Mouse (Mus musculus): ENCODE measurements at regions not wholly inside any gene's neighbourhood (a gene's known extent, or its start where the extent isn't known, plus 50 kb on each side); places are given as distances from the start of the nearest gene placed in this dataset.
A peak's percentile ranks its signal among the peaks of the same experiment; 100 is the strongest.

DNA sequence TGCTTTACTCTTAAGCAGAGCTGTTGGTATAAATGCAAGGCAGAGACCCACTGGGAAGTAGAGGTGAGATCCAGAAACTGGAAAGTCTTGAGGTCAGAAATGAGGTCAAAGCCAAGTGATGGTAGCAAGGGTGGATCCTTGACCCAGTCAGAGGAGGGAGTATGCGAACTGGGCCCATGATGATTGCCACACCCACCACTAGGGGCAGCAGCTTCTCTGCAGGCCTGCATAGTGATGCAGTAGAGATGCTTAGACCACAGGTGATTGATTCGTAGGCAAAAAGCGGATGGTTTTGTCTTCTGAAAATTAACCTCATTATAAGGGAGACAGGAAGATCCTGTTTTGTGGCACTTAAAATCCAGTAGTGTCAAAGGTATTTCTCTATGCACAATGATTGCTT lies 59.6 kb upstream of the Ripply2 start:
- no peak for TF ChIP-seq MEF2A (IDR thresholded peaks at IDR 0.05; ENCODE audit: extremely low read depth, insufficient replicate concordance, low read depth, low read length, poor library complexity, severe bottlenecking)
- TF ChIP-seq RAD21 (IDR thresholded peaks at IDR 0.05; ENCODE audit: low read depth, low read length), result no peak
- TF ChIP-seq POLR2A (IDR thresholded peaks at IDR 0.05; ENCODE audit: control insufficient read depth in 1 of 2, insufficient read depth in 1 of 2, low read depth in 1 of 2, low read length in 2 of 2, poor library complexity in 1 of 2), result no peak
- no peak for TF ChIP-seq USF2 (IDR thresholded peaks at IDR 0.05; ENCODE audit: borderline replicate concordance in 1 of 2, insufficient read depth in 1 of 2, low read depth in 1 of 2, low read length in 2 of 2)
- TF ChIP-seq MAX (IDR thresholded peaks at IDR 0.05; ENCODE audit: low read length), result no peak
- no peak for TF ChIP-seq POLR2AphosphoS2 (IDR thresholded peaks at IDR 0.05; ENCODE audit: low read length)
- peak; percentile 39 to 58 (median 51) for TF ChIP-seq CTCF (IDR thresholded peaks at IDR 0.05 in 2 of 3, conservative IDR thresholded peaks at IDR 0.05 in 1 of 3; ENCODE audit: control insufficient read depth in 1 of 3, insufficient read depth in 1 of 3, low read depth in 2 of 3, low read length in 3 of 3, poor library complexity in 1 of 3, severe bottlenecking in 1 of 3)
- TF ChIP-seq ZC3H11A (IDR thresholded peaks at IDR 0.05; ENCODE audit: low read depth, low read length), result no peak
- no peak for TF ChIP-seq NRF1 (IDR thresholded peaks at IDR 0.05; ENCODE audit: insufficient read depth, low read depth, low read length, poor library complexity, severe bottlenecking)
- TF ChIP-seq ELF1 (IDR thresholded peaks at IDR 0.05; ENCODE audit: low read depth, low read length), result no peak

All from MEL (cell line).